Mouse (Mus musculus) myocyte (in vitro differentiated cells): ENCODE measurements around the gene Atg4b.
"Not testable (repeated sequence)": the region's sequence is repeated elsewhere in the genome, so short reads cannot be mapped to it uniquely, and the experiment has no call there.

Source experiments
- CEBPB ChIP-seq: IDR thresholded peaks from 2 replicates; pipeline ENCODE4 v1.6.1; 2011; ENCODE audit warnings: mild to moderate bottlenecking, moderate library complexity; ENCODE audit not compliant: poor library complexity, insufficient read depth, severe bottlenecking
- E2F4 ChIP-seq: IDR thresholded peaks from one replicate; pipeline ENCODE4 v1.6.1; 2011; ENCODE audit warnings: mild to moderate bottlenecking, control low read depth, moderate library complexity; ENCODE audit not compliant: insufficient read depth
- MAX ChIP-seq: IDR thresholded peaks from one replicate; pipeline ENCODE4 v1.6.1; 2011; ENCODE audit warnings: low read depth, mild to moderate bottlenecking, control low read depth
- MYOG ChIP-seq, 3 experiments: IDR thresholded peaks; one replicate each; pipeline ENCODE4 v1.6.1; 2011; ENCODE audit warnings: control low read depth in 2 of 3, low read depth in 2 of 3, mild to moderate bottlenecking in 2 of 3; ENCODE audit not compliant: insufficient read length in 2 of 3, control insufficient read depth in 1 of 3, insufficient read depth in 1 of 3
- POLR2A ChIP-seq: IDR thresholded peaks from one replicate; pipeline ENCODE4 v1.6.1; 2011; ENCODE audit warnings: low read depth, mild to moderate bottlenecking, control low read depth, moderate library complexity; ENCODE audit not compliant: insufficient read length
- USF1 ChIP-seq: IDR thresholded peaks from one replicate; pipeline ENCODE4 v1.6.1; 2011; ENCODE audit warnings: low read depth, mild to moderate bottlenecking, control low read depth, moderate library complexity

DNA sequence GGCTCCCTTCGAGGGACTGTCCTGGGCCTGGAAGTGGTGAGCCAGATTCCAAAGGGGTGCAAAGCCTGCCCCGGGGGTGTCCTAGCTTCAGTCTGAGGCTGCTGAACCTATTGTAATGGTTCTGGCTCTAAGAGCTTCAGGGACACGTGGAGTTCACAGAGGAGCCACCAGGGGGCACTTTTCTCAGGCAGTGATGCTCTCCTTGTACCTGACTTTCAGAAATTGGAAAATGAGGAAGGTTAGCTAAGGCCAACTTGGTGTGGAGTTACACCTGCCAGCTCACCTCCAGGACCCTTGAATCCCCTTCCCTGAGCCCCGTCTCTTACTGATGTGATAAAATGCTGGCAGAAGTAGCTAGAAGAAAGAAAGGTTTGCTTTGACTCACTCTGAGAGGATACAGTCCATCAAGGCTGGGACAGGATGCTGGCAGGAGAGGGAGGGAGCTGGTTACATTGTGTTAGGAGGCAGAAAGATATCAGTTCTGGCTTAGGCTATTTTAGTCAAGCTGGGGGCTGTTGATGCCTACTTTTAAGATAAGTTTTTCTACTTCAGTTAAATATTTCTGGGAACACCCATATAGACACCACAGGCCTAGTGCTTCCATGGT is 81.6 kb downstream of the Atg4b start:
- TF ChIP-seq POLR2A; MAX; MYOG (IDR thresholded peaks at IDR 0.05; ENCODE audit: control insufficient read depth in 1 of 3, insufficient read depth in 1 of 3, insufficient read length in 2 of 3, low read depth in 2 of 3); USF1; CEBPB; E2F4: not testable (repeated sequence)
